Comparison of ENCODE assay signal across 9 mouse cellular contexts in the genomic region with DNA sequence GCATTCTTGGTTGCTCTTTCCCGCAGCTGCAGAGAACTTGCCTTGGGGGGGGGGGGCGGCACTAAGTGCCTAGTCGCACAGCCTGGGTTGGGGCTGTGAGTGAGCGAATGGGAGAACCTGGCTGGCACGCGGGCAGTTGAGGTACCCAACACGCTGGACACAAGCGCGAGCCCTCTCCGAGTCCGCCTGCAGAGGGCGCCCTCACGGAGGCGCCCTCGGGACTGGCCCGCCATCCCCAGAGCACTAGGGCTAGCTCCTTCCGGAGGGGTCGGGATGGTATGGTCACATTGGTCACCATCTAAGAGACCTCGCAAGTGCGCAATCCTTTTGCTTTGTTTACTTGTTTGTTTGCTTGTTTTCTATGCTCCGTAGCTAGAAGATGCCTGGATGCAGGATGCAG. TPM values are rescaled to one million over a fixed set of nuclear protein-coding genes. Genes with fewer than 3 reads are reported as not detected.
DNase-seq lines count a peak whose midpoint lies in the region; ATAC-seq lines count a peak whose summit lies in the region.
"Had no signal": no experiment of that assay in that cellular context is flagged by ENCODE, and none has a peak within 500 bp of the region (broad histone marks: within the 10 kb centered on the region; RNA-seq: fewer than 3 reads in every experiment).

No protein-coding gene starts in this region.

- peaks cover 79% of the 10 kb centered on the region for H3K4me1 ChIP-seq in forebrain, embryonic 13.5 days
- peaks cover 41% of the 10 kb centered on the region for H3K4me1 ChIP-seq in neural tube, embryonic 12.5 days

- peak overlapping the region; percentile 98 for H3K4me2 ChIP-seq in forebrain, embryonic 13.5 days
- peak overlapping the region; percentile 92 for H3K4me2 ChIP-seq in neural tube, embryonic 12.5 days (replicated peaks)

- H3K36me3 ChIP-seq in forebrain, embryonic 13.5 days (ENCODE audit: poor library complexity, severe bottlenecking), result no peaks in the 10 kb centered on the region
- H3K36me3 ChIP-seq in neural tube, embryonic 12.5 days, result no peaks in the 10 kb centered on the region

- peak; percentile 55 for DNase-seq in heart, adult 11 months
- no peak for DNase-seq in heart, postnatal 4 days
- peak; percentile 21 for DNase-seq in R1 (ENCODE audit: low read depth, low spot score)
- DNase-seq in kidney, postnatal 14 days, result peak; percentile 64
- no peak for DNase-seq in gastrocnemius, adult 8-10 months (ENCODE audit: low spot score in 2 of 2)
- no peak for DNase-seq in lung, postnatal 4 days

- peak overlapping the region; percentile 96 for H3K9ac ChIP-seq in forebrain, embryonic 13.5 days
- peak overlapping the region; percentile 86 for H3K9ac ChIP-seq in neural tube, embryonic 12.5 days

- no peaks in the 10 kb centered on the region for H3K9me3 ChIP-seq in forebrain, embryonic 13.5 days (replicated peaks)
- no peaks in the 10 kb centered on the region for H3K9me3 ChIP-seq in neural tube, embryonic 12.5 days

- peak overlapping the region; percentile 100 for H3K27ac ChIP-seq in forebrain, embryonic 13.5 days
- no peak overlapping the region for H3K27ac ChIP-seq in neural tube, embryonic 12.5 days

- ATAC-seq in forebrain, embryonic 13.5 days, result peak; percentile 57
- peak; percentile 68 for ATAC-seq in neural tube, embryonic 12.5 days (ENCODE audit: low FRiP score, low read depth)

- H3K27me3 ChIP-seq in forebrain, embryonic 13.5 days, result no peaks in the 10 kb centered on the region
- H3K27me3 ChIP-seq in neural tube, embryonic 12.5 days (replicated peaks), result peaks cover 4% of the 10 kb centered on the region; the same call in 1 of the 2 replicates
- H3K27me3 ChIP-seq: CH12.LX had no signal

- under 1% methylated on average over 20 of the region's 21 CpGs for WGBS in forebrain, embryonic 13.5 days
- 2% methylated on average over 21 of the region's 21 CpGs for WGBS in neural tube, embryonic 12.5 days

- peak overlapping the region; percentile 99 for H3K4me3 ChIP-seq in forebrain, embryonic 13.5 days
- H3K4me3 ChIP-seq in neural tube, embryonic 12.5 days, result peak overlapping the region; percentile 48

RNA-seq across cellular contexts. Expression of a gene that starts 10.8 kb away (rescaled TPM):
- under 1 TPM in 1 of 2 experiments, not detected in 1; 0.02 TPM for total RNA-seq in heart, postnatal 4 days (2021)
- 37.1 and 44.2 TPM in 2 replicates for polyA plus RNA-seq in forebrain, embryonic 13.5 days (2015; fragmentation: Nextera tagmentation; extraction: Ambion mirVana)
- 17.2 and 17.8 TPM in 2 replicates for polyA plus RNA-seq in neural tube, embryonic 12.5 days (2016; fragmentation: Nextera tagmentation; extraction: Ambion mirVana)
- total RNA-seq in gastrocnemius, adult 8-10 months (2022), result under 1 TPM in 1 of 4 experiments, not detected in 3; 0.04 TPM
- total RNA-seq: CH12.LX had no signal

Comparison
In these comparisons a context has a peak if more than half of its experiments do, and no peak if none do; other contexts are left out.
1. DNase-seq: peak in heart, adult 11 months (single experiment), R1 (single experiment) and kidney, postnatal 14 days (single experiment); none in heart, postnatal 4 days (single experiment), gastrocnemius, adult 8-10 months (0 of 2) and lung, postnatal 4 days (0 of 2).